Mouse (Mus musculus) left cerebral cortex, adult 6 months (tissue): Measurements from ENCODE around the gene Ahctf1. TPM values are rescaled to one million over a fixed set of nuclear protein-coding genes. Genes with fewer than 3 reads are reported as not detected.

ENCODE experiments used
- long read RNA-seq, 2 experiments: library from polyadenylated mRNA; unstranded; transcript quantifications; one replicate each; pipeline ENCODE4 v2.0.0; 2019 to 2020
- polyA plus RNA-seq: library from polyadenylated mRNA; unstranded; fragments of <200 nt; fragmentation: Nextera tagmentation; gene quantifications from 2 replicates; pipeline ENCODE4 v1.2.3, GENCODE M21; 2021

Gene Ahctf1
- polyA plus RNA-seq: 4.8 and 7.4 TPM in 2 replicates
- long read RNA-seq, experiment 1, full-length matches to known transcripts: 4 of 28 reads
- long read RNA-seq, experiment 1, partial matches to known transcripts: 20 of 28 reads
- long read RNA-seq, experiment 1, other reads (novel, unspliced or antisense): 4 of 28 reads
- long read RNA-seq, experiment 2, partial matches to known transcripts: 4 of 9 reads
- long read RNA-seq, experiment 2, other reads (novel, unspliced or antisense): 5 of 9 reads

DNA sequence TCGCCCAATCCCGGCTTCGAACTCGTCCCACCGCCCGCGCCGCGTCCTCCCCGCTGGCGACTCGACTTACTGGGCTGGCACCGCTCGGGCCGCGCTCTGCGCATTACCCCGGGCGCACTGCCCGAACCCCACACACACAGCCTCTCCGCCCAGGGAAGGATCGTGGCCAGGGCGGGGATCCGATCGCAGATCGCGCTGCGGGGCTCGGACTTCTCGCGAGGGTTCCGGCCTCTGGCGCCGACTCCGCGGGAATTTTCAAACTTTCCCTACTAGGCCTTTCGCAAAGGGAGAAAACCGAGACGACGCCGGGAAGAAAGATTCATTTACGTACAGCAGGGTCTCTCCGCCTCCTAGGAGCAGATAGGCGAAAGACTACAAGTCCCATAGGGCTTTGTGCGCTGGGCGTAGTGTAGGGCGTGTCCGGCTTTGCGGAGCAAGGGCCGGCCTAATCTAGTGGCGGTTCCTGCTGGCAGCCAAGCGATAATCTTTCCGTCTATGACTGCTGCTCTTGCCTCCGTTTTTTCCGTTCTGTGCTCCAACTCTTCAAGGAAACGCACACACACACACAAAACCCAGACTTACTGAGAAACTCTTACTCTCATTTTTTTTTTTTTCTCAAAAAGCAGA lies at the start of gene Ahctf1:
TSS of gene Ahctf1 (minus strand) at position 168 of the 627 bp plus-strand sequence.

DNA sequence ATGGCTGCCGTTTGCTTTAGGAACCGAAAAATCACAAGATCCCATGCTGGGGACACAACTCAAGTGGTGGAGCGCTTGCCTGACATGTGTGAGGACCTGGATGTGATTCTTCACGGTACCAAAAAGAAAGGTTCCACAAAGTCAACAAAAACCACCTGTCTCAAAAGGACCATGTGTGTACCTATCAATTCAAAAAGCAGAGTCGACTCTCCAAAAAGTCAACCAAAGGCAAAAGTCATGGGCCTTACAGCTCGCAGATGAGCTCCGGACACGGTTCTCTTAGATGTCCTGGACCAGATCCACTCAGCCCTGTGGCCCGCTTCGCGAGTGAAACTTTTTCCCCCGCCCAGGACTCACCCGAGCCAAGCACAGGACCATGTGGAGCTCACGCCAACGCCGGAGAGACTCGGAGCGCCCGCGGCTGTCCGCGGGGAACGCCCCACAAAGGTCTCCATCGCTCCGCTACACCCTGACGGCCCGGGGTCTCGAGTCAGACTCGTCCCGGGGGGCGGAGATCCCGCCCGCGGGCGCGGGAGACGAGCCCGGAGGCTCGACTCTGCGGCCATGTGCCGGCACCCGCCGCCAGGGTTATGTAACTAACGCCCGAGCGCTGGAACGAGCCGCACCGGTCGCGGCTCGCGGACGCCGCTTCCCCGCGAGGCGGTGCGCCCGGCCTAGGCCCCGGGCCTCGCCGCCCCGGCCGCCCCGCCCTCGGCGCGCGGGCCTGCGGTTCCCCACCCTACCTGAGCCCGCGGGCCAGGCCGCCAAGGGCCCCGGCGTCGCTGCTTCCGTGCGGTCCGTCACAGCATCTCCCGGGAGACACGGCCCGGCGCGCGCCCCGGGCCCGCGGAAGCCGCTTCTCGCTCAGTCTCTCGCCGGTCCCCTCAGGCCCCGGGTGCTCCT lies 619 bp downstream of the Ahctf1 start, which contains the start of gene Gm10518:
TSS of gene Gm10518 (plus strand) at position 767 of the 903 bp plus-strand sequence.

DNA sequence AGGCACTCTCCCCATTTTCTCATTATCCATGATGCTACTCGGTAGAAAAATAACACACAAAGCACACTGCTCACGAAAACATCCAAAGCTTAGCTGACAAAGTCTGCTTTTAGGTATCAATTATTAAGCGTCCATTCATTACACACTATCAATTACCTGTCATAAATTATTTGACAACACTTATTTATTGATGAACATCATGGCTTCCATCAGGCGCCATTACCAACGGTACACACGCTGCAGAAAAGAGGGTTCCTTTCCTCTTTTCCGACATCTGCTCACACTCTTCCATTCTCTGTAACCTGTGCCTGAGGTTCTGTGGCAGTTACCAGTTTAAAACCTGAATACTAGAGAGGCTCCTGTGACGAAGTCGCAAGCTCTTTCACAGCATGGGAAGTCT lies 58.3 kb downstream of the Ahctf1 start, which contains the start of gene Kif28:
TSS of gene Kif28 (minus strand) at position 101 of the 400 bp plus-strand sequence.

Other genes with a start within 250 kb of the Ahctf1 start
- gene Sccpdh, start 135.5 kb downstream of the Ahctf1 start, polyA plus RNA-seq: 112 and 114 TPM in 2 replicates
- 0.06 and 0.09 TPM in 2 replicates for gene Kif28, start 58.4 kb downstream of the Ahctf1 start, polyA plus RNA-seq
- 0.23 and 0.26 TPM in 2 replicates for gene Gm10518, start 304 bp downstream of the Ahctf1 start, polyA plus RNA-seq
- 23.8 and 37.8 TPM in 2 replicates for gene Cdc42bpa, start 156.8 kb upstream of the Ahctf1 start, polyA plus RNA-seq